ENCODE assay signal across 8 mouse cellular contexts in genomic region chr2:161516921-161517320, GRCm38 (mm10).
A peak's percentile ranks its signal among the peaks of the same experiment; 100 is the strongest.
DNase-seq lines count a peak whose midpoint lies in the region; ATAC-seq and TF ChIP-seq lines count a peak whose summit lies in the region.
"Had no signal": no experiment of that assay in that cellular context is flagged by ENCODE, and none has a peak within 500 bp of the region (broad histone marks: within the 10 kb centered on the region; RNA-seq: fewer than 3 reads in every experiment).

No protein-coding gene starts in this region.

- H3K4me2 ChIP-seq in kidney, embryonic 14.5 days (replicated peaks; ENCODE audit: low read depth, low read length): no peak overlapping the region
- H3K4me2 ChIP-seq in intestine, embryonic 15.5 days (replicated peaks): no peak overlapping the region

- H3K27ac ChIP-seq in kidney, embryonic 14.5 days (ENCODE audit: low read depth, low read length): no peak overlapping the region
- H3K27ac ChIP-seq in cerebellum, adult 2 months (ENCODE audit: insufficient read depth, low read length): no peak overlapping the region; the same call in 1 of the 2 replicates
- H3K27ac ChIP-seq in intestine, embryonic 15.5 days: no peak overlapping the region

- ATAC-seq in kidney, embryonic 14.5 days (ENCODE audit: low FRiP score, low TSS enrichment): no peak
- no peak for ATAC-seq in intestine, embryonic 15.5 days

- 60% methylated on average over 5 of the region's 5 CpGs for WGBS in kidney, embryonic 14.5 days
- 4% methylated on average over 5 of the region's 5 CpGs for WGBS in cerebellum, adult 2 months
- WGBS in intestine, embryonic 15.5 days: 56% methylated on average over 5 of the region's 5 CpGs

- no peak overlapping the region for H3K4me3 ChIP-seq in kidney, embryonic 14.5 days (ENCODE audit: low read length)
- H3K4me3 ChIP-seq in cerebellum, adult 2 months (replicated peaks; ENCODE audit: insufficient read depth, low read depth, low read length): no peak overlapping the region
- H3K4me3 ChIP-seq in intestine, embryonic 15.5 days (replicated peaks): no peak overlapping the region
- H3K4me3 ChIP-seq: myocyte had no signal

- no peak overlapping the region for H3K9ac ChIP-seq in kidney, embryonic 14.5 days (ENCODE audit: low read depth, low read length)
- no peak overlapping the region for H3K9ac ChIP-seq in intestine, embryonic 15.5 days

- TF ChIP-seq POLR2A in cerebellum, adult 2 months (IDR thresholded peaks at IDR 0.05; ENCODE audit: borderline replicate concordance, insufficient read depth, low read length): no peak

- H3K4me1 ChIP-seq in kidney, embryonic 14.5 days (ENCODE audit: control insufficient read depth, insufficient read depth, low read length): no peaks in the 10 kb centered on the region
- H3K4me1 ChIP-seq in cerebellum, adult 2 months (ENCODE audit: control insufficient read depth, insufficient read depth, low read length): peaks cover 26% of the 10 kb centered on the region
- H3K4me1 ChIP-seq in intestine, embryonic 15.5 days (replicated peaks): no peaks in the 10 kb centered on the region

- no peaks in the 10 kb centered on the region for H3K27me3 ChIP-seq in kidney, embryonic 14.5 days (ENCODE audit: control insufficient read depth, insufficient read depth, low read length)
- H3K27me3 ChIP-seq in cerebellum, adult 2 months (ENCODE audit: control insufficient read depth, insufficient read depth, low read length): no peaks in the 10 kb centered on the region
- H3K27me3 ChIP-seq in intestine, embryonic 15.5 days (replicated peaks): no peaks in the 10 kb centered on the region

- H3K9me3 ChIP-seq in kidney, embryonic 14.5 days (ENCODE audit: control insufficient read depth, low read length): no peaks in the 10 kb centered on the region
- H3K9me3 ChIP-seq in intestine, embryonic 15.5 days: no peaks in the 10 kb centered on the region

- TF ChIP-seq CTCF in cerebellum, adult 2 months (IDR thresholded peaks at IDR 0.05; ENCODE audit: borderline replicate concordance, insufficient read depth, low read depth, low read length): no peak

- H3K36me3 ChIP-seq in kidney, embryonic 14.5 days (ENCODE audit: control insufficient read depth, insufficient read depth, low read length): no peaks in the 10 kb centered on the region
- no peaks in the 10 kb centered on the region for H3K36me3 ChIP-seq in intestine, embryonic 15.5 days

- DNase-seq in kidney, adult 18-20 months: peak; percentile 36
- peak; percentile 87 to 91 for DNase-seq in cerebellum, adult 2 months
- DNase-seq in kidney, postnatal 4 days: peak; percentile 64 to 66
- peak; percentile 32 to 34 for DNase-seq in lung, postnatal 4 days
- DNase-seq in spleen, postnatal 4 days (ENCODE audit: low spot score in 2 of 2): no peak

Comparison
In these comparisons a context has a peak if more than half of its experiments do, and no peak if none do; other contexts are left out.
1. DNase-seq: peak in kidney, adult 18-20 months (single experiment), cerebellum, adult 2 months (2 of 2), kidney, postnatal 4 days (2 of 2) and lung, postnatal 4 days (2 of 2); none in spleen, postnatal 4 days (0 of 2).